Mouse (Mus musculus): ENCODE data around the gene Rpn2. TPM values are rescaled to one million over a fixed set of nuclear protein-coding genes. Genes with fewer than 3 reads are reported as not detected.

Gene Rpn2
- total RNA-seq, 2 experiments from 2014 or later = 254 to 289 TPM

- DNase-seq (ENCODE audit: low spot score in 2 of 2) = no peak
These were observed 68.7 kb downstream of the Rpn2 start, which contains the start of gene Ghrh for GRCm38 (mm10) chr2:157347361-157348159. Ghrh (minus strand) TSS chr2:157347506.

GRCm38 (mm10) chr2:157349121-157349778 lies 70.4 kb downstream of the Rpn2 start:
- DNase-seq (ENCODE audit: low spot score in 2 of 2) = no peak

GRCm38 (mm10) chr2:157353183-157353582 lies 74.4 kb downstream of the Rpn2 start:
- no peak for DNase-seq (ENCODE audit: low spot score in 2 of 2)

- DNase-seq (ENCODE audit: low spot score in 2 of 2) = no peak
These were observed 75.3 kb downstream of the Rpn2 start for GRCm38 (mm10) chr2:157354106-157354505.

- no peak for DNase-seq (ENCODE audit: low spot score in 2 of 2)
These were observed 81.2 kb downstream of the Rpn2 start for GRCm38 (mm10) chr2:157360028-157360427.

- no peak for DNase-seq (ENCODE audit: low spot score in 2 of 2)
These were observed 84.2 kb downstream of the Rpn2 start for GRCm38 (mm10) chr2:157363031-157363430.

GRCm38 (mm10) chr2:157366762-157367161 lies 87.9 kb downstream of the Rpn2 start:
- no peak for DNase-seq (ENCODE audit: low spot score in 2 of 2)

GRCm38 (mm10) chr2:157367184-157367893 lies 88.5 kb downstream of the Rpn2 start, which contains the start of gene Manbal:
Manbal (plus strand) TSS chr2:157367594.
- peak; percentile 99 for DNase-seq (ENCODE audit: low spot score in 2 of 2)

- no peak for DNase-seq (ENCODE audit: low spot score in 2 of 2)
These were observed 89.2 kb downstream of the Rpn2 start for GRCm38 (mm10) chr2:157367991-157368390.

GRCm38 (mm10) chr2:157371696-157372095 lies 92.9 kb downstream of the Rpn2 start:
- no peak for DNase-seq (ENCODE audit: low spot score in 2 of 2)

- DNase-seq (ENCODE audit: low spot score in 2 of 2) = no peak
These were observed 94.9 kb downstream of the Rpn2 start for GRCm38 (mm10) chr2:157373681-157374080.

- DNase-seq (ENCODE audit: low spot score in 2 of 2) = no peak
These were observed 96.2 kb downstream of the Rpn2 start for GRCm38 (mm10) chr2:157375051-157375450.

Other genes with a start within 250 kb of the Rpn2 start
- 10 to 100 TPM; 31.4 to 36.2 TPM for gene Soga1, start 199.8 kb upstream of the Rpn2 start, total RNA-seq (2021)
- not detected for gene Tldc2, start 192.0 kb upstream of the Rpn2 start, total RNA-seq (2021)
- gene Samhd1, start 143.8 kb upstream of the Rpn2 start, total RNA-seq (2021) = 10 to 100 TPM; 19.1 to 32.1 TPM
- 1 to 10 TPM; 2.8 to 3.7 TPM for gene Rbl1, start 74.5 kb upstream of the Rpn2 start, total RNA-seq (2021)
- gene Mroh8, start 532 bp downstream of the Rpn2 start, total RNA-seq (2021) = under 1 TPM; 0.35 to 0.76 TPM
- gene Ghrh, start 68.5 kb downstream of the Rpn2 start, total RNA-seq (2021) = not detected
- 10 to 100 TPM; 27.6 to 28.1 TPM for gene Manbal, start 88.6 kb downstream of the Rpn2 start, total RNA-seq (2021)
- gene Src, start 139.4 kb downstream of the Rpn2 start, total RNA-seq (2021) = 10 to 100 TPM; 11.8 to 13.8 TPM

Measured in adrenal gland, adult 18-20 months (tissue).